Mouse (Mus musculus): ENCODE measurements at regions not wholly inside any gene's neighbourhood (a gene's known extent, or its start where the extent isn't known, plus 50 kb on each side); places are given as distances from the start of the nearest gene placed in this dataset.
A peak's percentile ranks its signal among the peaks of the same experiment; 100 is the strongest.

- no peak for ATAC-seq (replicated peaks; ENCODE audit: low FRiP score, poor library complexity, severe bottlenecking)
These were observed 501.5 kb downstream of the Etnk1 start for GRCm38 (mm10) chr6:143668551-143668950.

GRCm38 (mm10) chr6:143669446-143670130 lies 502.6 kb downstream of the Etnk1 start:
- no peak for ATAC-seq (replicated peaks; ENCODE audit: low FRiP score, poor library complexity, severe bottlenecking)

GRCm38 (mm10) chr6:143690131-143690530 lies 523.1 kb downstream of the Etnk1 start:
- ATAC-seq (replicated peaks; ENCODE audit: low FRiP score, poor library complexity, severe bottlenecking), result no peak

DNA sequence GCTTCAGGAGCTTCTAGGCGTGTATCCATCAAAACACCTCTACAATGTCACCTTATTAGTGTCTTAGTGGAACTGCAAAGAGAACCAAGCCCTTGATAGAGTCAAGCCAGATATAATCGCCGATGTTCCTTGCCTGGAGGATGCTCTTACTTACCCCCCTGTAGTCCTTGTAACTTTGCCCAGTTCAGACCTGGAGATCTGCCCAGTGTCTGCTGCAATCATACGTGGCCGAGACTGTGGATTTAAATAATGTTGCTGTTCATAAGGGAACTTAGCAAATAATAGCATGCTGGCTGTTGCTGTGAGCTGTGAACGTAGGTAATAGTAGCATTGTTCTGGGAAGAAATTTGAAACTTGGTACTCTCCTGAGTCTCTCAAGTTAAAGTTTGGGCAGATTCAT lies 523.8 kb downstream of the Etnk1 start:
- no peak for ATAC-seq (replicated peaks; ENCODE audit: low FRiP score, poor library complexity, severe bottlenecking)

DNA sequence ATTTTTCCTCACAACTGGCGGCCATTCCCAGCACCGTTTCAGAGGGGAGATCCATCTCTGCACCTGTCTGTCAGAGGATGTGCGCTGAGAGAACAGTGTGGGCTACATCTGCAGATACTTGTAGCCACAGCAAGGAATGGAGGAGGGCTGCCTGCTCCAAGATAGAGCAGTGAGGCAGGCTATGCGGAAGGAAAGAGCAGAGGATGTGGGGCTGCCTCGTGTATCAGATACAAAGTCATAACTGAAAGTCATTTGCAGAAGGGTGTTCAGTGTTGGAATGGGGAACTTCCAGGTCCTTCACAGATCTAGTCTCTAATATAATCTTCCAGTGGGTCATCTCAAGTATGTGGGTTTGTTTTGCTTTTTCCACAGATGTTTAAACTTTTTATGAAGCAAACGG lies 531.0 kb downstream of the Etnk1 start:
- no peak for ATAC-seq (replicated peaks; ENCODE audit: low FRiP score, poor library complexity, severe bottlenecking)

DNA sequence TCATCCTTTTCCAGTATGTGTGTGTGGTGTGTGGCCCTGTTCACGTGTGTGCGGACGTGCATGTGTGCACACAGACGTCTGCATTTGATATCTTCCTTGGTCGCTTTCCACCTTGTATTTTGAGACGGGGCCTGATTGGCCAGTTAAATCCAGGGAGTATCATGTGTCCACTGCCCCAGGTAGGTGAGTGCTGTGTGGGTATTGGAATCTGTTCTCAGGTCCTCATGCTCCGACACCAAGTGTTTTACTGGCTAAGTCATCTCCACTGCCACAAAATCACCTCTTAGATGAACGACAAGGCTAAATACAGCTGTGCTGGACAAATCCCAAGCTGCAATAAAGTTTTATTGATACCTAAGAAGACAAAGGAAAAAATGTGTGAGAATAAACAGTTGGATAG lies 537.0 kb downstream of the Etnk1 start:
- no peak for ATAC-seq (replicated peaks; ENCODE audit: low FRiP score, poor library complexity, severe bottlenecking)

- ATAC-seq (replicated peaks; ENCODE audit: low FRiP score, poor library complexity, severe bottlenecking), result no peak
These were observed 539.4 kb downstream of the Etnk1 start for GRCm38 (mm10) chr6:143706451-143706850.

DNA sequence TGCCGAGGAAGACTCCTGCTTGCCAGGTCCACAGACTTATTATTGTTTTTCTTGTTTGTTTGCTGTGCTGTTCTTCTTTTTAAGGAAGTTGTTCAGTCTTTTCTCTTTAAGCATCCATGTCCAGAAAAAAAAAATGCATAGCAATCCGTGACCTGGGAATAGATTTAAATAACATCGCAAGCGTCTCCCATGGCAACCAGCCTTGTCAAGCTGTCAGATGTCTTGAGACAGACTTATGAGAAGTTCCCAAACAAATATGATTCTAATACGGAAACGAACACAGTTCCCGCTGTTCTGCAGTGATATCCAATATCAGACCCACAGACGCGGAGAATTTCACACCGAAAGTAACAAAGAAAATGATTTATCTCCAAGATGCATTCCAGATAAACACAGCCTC lies 547.4 kb downstream of the Etnk1 start:
- no peak for ATAC-seq (replicated peaks; ENCODE audit: low FRiP score, poor library complexity, severe bottlenecking)

- ATAC-seq (replicated peaks; ENCODE audit: low FRiP score, poor library complexity, severe bottlenecking), result no peak
These were observed 583.1 kb downstream of the Etnk1 start for GRCm38 (mm10) chr6:143750074-143750473.

DNA sequence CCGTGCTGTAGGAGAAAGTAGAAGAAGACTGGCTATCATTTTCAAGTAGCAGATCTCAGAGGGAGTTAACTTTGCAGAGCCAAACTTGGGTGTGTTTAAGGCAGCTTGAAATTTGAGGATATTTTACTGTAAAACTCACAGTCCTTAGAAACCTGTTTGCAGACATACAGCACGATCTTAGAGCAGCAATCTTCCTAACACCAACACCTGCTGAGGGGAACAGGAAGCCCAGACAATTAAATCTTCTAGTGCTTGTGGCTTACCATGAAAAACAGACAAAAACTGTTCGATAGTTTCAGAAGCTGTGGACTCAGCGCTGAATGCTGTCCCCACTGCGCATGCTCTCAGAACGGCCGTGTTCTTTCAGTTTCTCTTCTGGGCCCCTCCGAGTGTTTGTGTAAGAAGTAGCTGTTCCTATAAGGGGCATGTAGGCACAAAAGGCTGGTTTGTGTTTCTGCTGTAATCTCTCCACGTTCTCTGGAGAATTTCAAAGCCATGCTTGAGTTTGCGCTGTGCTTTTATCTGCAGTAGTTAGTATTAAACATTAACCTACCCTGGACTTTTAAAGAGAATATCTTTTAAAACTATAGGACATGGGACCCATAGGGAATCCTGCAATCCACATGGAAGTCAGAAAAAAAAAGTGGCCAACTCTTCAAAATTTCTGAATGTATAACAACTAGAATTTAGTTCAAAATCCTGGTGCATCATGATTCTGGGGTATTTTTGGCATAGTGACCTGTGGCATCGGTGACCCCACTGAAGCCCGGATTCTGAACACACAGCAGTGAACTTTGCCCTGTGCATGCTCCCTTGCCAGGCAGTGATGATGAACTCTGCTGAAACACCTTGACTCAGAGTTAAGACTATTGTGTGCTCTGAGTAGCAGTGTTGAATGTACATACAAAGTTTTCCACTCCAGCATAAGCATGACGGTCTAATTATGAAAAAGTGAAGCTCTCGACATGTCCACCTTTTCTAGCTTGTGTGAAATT lies 584.4 kb downstream of the Etnk1 start:
- ATAC-seq (replicated peaks; ENCODE audit: low FRiP score, poor library complexity, severe bottlenecking), result peak; percentile 80

DNA sequence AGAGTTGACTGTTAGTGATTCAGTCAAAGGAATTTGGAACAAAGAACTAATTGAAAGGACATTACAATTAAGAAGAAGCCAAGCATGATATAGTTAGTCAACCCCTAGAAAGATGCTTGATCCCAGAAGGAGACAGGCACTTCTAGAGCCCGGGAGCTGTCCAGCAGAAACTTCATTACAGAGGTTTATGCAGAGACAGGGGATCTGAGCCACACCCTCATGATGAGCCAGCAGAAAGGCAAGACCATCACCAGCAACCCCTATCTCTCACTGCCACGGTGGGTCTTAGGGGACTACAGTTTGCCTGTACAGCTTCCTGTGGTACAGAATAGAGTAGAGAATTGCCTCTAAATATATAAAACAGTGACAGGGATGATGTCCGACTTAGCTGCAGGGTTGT lies 590.4 kb downstream of the Etnk1 start:
- no peak for ATAC-seq (replicated peaks; ENCODE audit: low FRiP score, poor library complexity, severe bottlenecking)

GRCm38 (mm10) chr6:143768115-143768514 lies 601.1 kb downstream of the Etnk1 start:
- no peak for ATAC-seq (replicated peaks; ENCODE audit: low FRiP score, poor library complexity, severe bottlenecking)

Measured in erythroid progenitor cell, adult 5-6 weeks (primary cell).